Mouse (Mus musculus) heart, postnatal 0 days (tissue): ENCODE data around the gene A830031A19Rik.

ENCODE experiments used
- CTCF ChIP-seq: IDR thresholded peaks from 2 replicates; pipeline ENCODE4 v1.5.1; 2016; ENCODE audit warnings: antibody characterized with exemption, control low read depth, low read depth
- EP300 ChIP-seq: IDR thresholded peaks from 2 replicates; pipeline ENCODE4 v1.6.1; 2016; ENCODE audit warnings: antibody characterized with exemption, low read depth

DNA sequence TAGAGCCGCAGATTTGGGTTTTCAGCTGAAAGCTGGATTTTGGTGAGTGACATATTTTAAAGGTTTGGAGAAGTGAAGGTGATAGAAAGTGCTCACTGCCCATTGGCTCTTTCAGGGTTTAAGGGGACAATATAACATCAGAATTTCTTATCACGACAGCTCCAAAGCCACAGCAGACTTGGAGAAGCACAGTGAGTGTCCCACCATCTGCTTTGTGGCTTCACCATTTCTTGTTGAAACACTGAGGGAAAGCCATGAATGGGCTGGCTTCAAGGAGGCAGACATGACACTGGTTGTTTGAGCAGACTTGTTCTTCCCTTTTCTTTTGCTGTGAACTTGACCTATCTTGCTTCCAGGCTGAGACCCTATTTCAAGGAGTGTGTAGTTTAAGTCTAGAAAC lies 49.1 kb upstream of the A830031A19Rik start:
- TF ChIP-seq CTCF, result no peak
- no peak for TF ChIP-seq EP300
